Mouse (Mus musculus) lung, postnatal 36 days (tissue): ENCODE results near the gene Kmt2a.
A peak's percentile ranks its signal among the peaks of the same experiment; 100 is the strongest.
"Not testable (repeated sequence)": the region's sequence is repeated elsewhere in the genome, so short reads cannot be mapped to it uniquely, and the experiment has no call there.

ENCODE experiments used
- DNase-seq: peaks from one replicate; pipeline ENCODE4 v3.0.0; 2022; ENCODE audit warnings: mixed read lengths

Kmt2a gene

GRCm38 (mm10) chr9:44814179-44814578 is 66.9 kb downstream of the Kmt2a start:
- DNase-seq, result no peak

- DNase-seq, result peak; percentile 24
These were observed 70.8 kb downstream of the Kmt2a start for GRCm38 (mm10) chr9:44810316-44810715.

GRCm38 (mm10) chr9:44807778-44808177 is 73.3 kb downstream of the Kmt2a start:
- no peak for DNase-seq

GRCm38 (mm10) chr9:44807141-44807540 is 74.0 kb downstream of the Kmt2a start:
- peak; percentile 42 for DNase-seq

GRCm38 (mm10) chr9:44805536-44805935 is 75.6 kb downstream of the Kmt2a start:
- DNase-seq, result no peak

GRCm38 (mm10) chr9:44804678-44805077 is 76.4 kb downstream of the Kmt2a start:
- no peak for DNase-seq

- DNase-seq, result peak; percentile 85
These were observed 78.2 kb downstream of the Kmt2a start, which contains the start of gene Ttc36 for GRCm38 (mm10) chr9:44802808-44803450. Gene Ttc36, minus strand, starts transcription at chr9:44803072.

GRCm38 (mm10) chr9:44801669-44802068 is 79.4 kb downstream of the Kmt2a start:
- peak; percentile 15 for DNase-seq

GRCm38 (mm10) chr9:44799958-44800324 is 81.2 kb downstream of the Kmt2a start:
- no peak for DNase-seq

- DNase-seq, result peak; percentile 92
These were observed 81.8 kb downstream of the Kmt2a start, which contains the start of gene Tmem25 for GRCm38 (mm10) chr9:44799102-44799957. Gene Tmem25, minus strand, starts transcription at chr9:44799307.

GRCm38 (mm10) chr9:44798298-44798697 is 82.8 kb downstream of the Kmt2a start:
- DNase-seq, result no peak

GRCm38 (mm10) chr9:44792842-44793241 is 88.3 kb downstream of the Kmt2a start:
- no peak for DNase-seq

GRCm38 (mm10) chr9:44772750-44773651 is 108.1 kb downstream of the Kmt2a start:
- peak; percentile 98 for DNase-seq

- DNase-seq, result no peak
These were observed 108.7 kb downstream of the Kmt2a start for GRCm38 (mm10) chr9:44772392-44772749.

GRCm38 (mm10) chr9:44771376-44771775 is 109.7 kb downstream of the Kmt2a start:
- DNase-seq, result no peak

GRCm38 (mm10) chr9:44768029-44768394 is 113.1 kb downstream of the Kmt2a start:
- not testable (repeated sequence) for DNase-seq

- DNase-seq, result peak; percentile 84
These were observed 113.7 kb downstream of the Kmt2a start, which contains the start of the genes Arcn1 and Ift46 for GRCm38 (mm10) chr9:44767101-44768028. Gene Arcn1, minus strand, starts transcription at chr9:44767845. Gene Ift46, plus strand, starts transcription at chr9:44767908.

- DNase-seq, result no peak
These were observed 120.2 kb downstream of the Kmt2a start for GRCm38 (mm10) chr9:44760873-44761272.
